ENCODE assay signal across 25 mouse cellular contexts in the genomic region with DNA sequence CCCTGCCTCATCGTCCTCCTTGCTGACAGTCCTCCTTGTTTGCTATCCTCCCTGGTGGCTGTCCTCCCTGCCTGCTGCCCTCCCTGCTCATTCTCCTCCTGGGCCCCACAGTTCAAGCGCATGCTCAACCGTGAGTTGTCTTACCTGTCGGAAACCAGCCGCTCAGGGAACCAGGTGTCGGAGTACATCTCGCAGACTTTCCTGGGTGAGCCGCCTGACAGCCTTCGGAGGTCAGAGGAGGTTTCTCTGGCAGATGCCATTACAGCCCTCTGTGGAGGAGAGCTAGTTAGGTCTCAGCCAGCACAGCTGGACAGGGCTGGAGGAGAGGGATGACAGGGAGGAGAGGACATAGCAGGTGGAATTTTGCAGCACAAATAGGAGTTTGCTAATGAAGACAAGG. TPM values are rescaled to one million over a fixed set of nuclear protein-coding genes. Genes with fewer than 3 reads are reported as not detected.
A peak's percentile ranks its signal among the peaks of the same experiment; 100 is the strongest.
DNase-seq lines count a peak whose midpoint lies in the region; ATAC-seq and TF ChIP-seq lines count a peak whose summit lies in the region.
"Had no signal": no experiment of that assay in that cellular context is flagged by ENCODE, and none has a peak within 500 bp of the region (broad histone marks: within the 10 kb centered on the region; RNA-seq: fewer than 3 reads in every experiment).

No protein-coding gene starts in this region.

- no peak for DNase-seq in gastrocnemius, adult 2 months
- no peak for DNase-seq in gastrocnemius, postnatal 4 days (ENCODE audit: low spot score in 2 of 2)
- peak; percentile 1 for DNase-seq in heart, postnatal 25 days (ENCODE audit: low spot score)
- DNase-seq in heart, adult 8-10 months (ENCODE audit: low spot score): no peak
- DNase-seq: adrenal gland, adult 8-10 months; cerebellum, adult 11 months; cerebellum, adult 8-10 months; embryo, embryonic 11 days; gastrocnemius, postnatal 14 days; heart, postnatal 4 days; kidney, adult 9 months had no signal

- peaks cover 29% of the 10 kb centered on the region for H3K4me1 ChIP-seq in megakaryocyte, embryonic 14.5 days

- no peaks in the 10 kb centered on the region for H3K36me3 ChIP-seq in megakaryocyte, embryonic 14.5 days (replicated peaks; ENCODE audit: low read length)
- H3K36me3 ChIP-seq: embryonic facial prominence, embryonic 15.5 days; forebrain, embryonic 10.5 days; heart, embryonic 12.5 days had no signal

- intact Hi-C loops in gastrocnemius, adult 2 months (cut with DNase I): no loop called here
- intact Hi-C loops in heart, postnatal 25 days (cut with DNase I): no loop called here

- no peak for ATAC-seq in megakaryocyte, adult 5-6 weeks (ENCODE audit: poor library complexity, severe bottlenecking)
- ATAC-seq: intestine, embryonic 16.5 days had no signal

- no peak for TF ChIP-seq CTCF in gastrocnemius, adult 2 months (IDR thresholded peaks at IDR 0.05)

- H3K27ac ChIP-seq in gastrocnemius, adult 2 months: no peak overlapping the region
- H3K27ac ChIP-seq: embryonic facial prominence, embryonic 15.5 days; forebrain, embryonic 10.5 days; hindbrain, embryonic 14.5 days had no signal

- H3K27me3 ChIP-seq in megakaryocyte, embryonic 14.5 days (replicated peaks): peaks cover 88% of the 10 kb centered on the region

- H3K4me3 ChIP-seq in gastrocnemius, adult 2 months: 0 out of 2 replicates have a peak overlapping the region, but pooled peaks have one; percentile 7
- H3K4me3 ChIP-seq in megakaryocyte, embryonic 14.5 days (replicated peaks): peak overlapping the region; percentile 42
- H3K4me3 ChIP-seq: embryonic facial prominence, embryonic 15.5 days; erythroblast, embryonic 14.5 days; forebrain, embryonic 10.5 days; heart, embryonic 12.5 days had no signal

- H3K9me3 ChIP-seq in megakaryocyte, embryonic 14.5 days: no peaks in the 10 kb centered on the region
- H3K9me3 ChIP-seq: embryonic facial prominence, embryonic 15.5 days; forebrain, embryonic 10.5 days; heart, embryonic 12.5 days had no signal

RNA-seq across cellular contexts. Expression of a gene that starts 7.8 kb away (rescaled TPM):
- total RNA-seq in gastrocnemius, adult 2 months (2021): 10 to 100 TPM; 31.9 to 39.8 TPM
- 10 to 100 TPM; 41.0 to 44.4 TPM for total RNA-seq in gastrocnemius, postnatal 4 days (2021)
- 10 to 100 TPM; 49.7 to 57.6 TPM for total RNA-seq in heart, postnatal 25 days (2021)
- total RNA-seq in heart, adult 8-10 months (2022): 10 to 100 TPM; 46.3 to 60.7 (median 50.6) TPM
- 7.8 and 38.4 TPM in 2 replicates for polyA plus RNA-seq in megakaryocyte, embryonic 14.5 days (2012; ENCODE audit: insufficient read depth, low replicate concordance)
- 3.3 and 5.8 TPM in 2 replicates for total RNA-seq in megakaryocyte, adult 5-6 weeks (2015)
- 2.1 and 5.1 TPM in 2 replicates for total RNA-seq in megakaryocyte, adult 5-6 weeks (2017)

RNA-seq across cellular contexts. Expression of a gene that starts 14.1 kb away (rescaled TPM):
- total RNA-seq in gastrocnemius, adult 2 months (2021): 10 to 100 TPM; 21.0 to 22.8 TPM
- 10 to 100 TPM; 27.0 to 27.4 TPM for total RNA-seq in gastrocnemius, postnatal 4 days (2021)
- total RNA-seq in heart, postnatal 25 days (2021): 10 to 100 TPM; 26.7 to 28.0 TPM
- total RNA-seq in heart, adult 8-10 months (2022): 10 to 100 TPM; 23.2 to 32.5 (median 27.7) TPM
- 99.7 and 186 TPM in 2 replicates for polyA plus RNA-seq in megakaryocyte, embryonic 14.5 days (2012; ENCODE audit: insufficient read depth, low replicate concordance)
- total RNA-seq in megakaryocyte, adult 5-6 weeks (2015): 34.4 and 44.7 TPM in 2 replicates
- 8.4 and 15.9 TPM in 2 replicates for total RNA-seq in megakaryocyte, adult 5-6 weeks (2017)

RNA-seq across cellular contexts. Expression of a gene that starts 23.2 kb away (rescaled TPM):
- 1 to 10 TPM; 2.4 to 3.0 TPM for total RNA-seq in gastrocnemius, adult 2 months (2021)
- 1 to 10 TPM; 1.4 to 1.5 TPM for total RNA-seq in gastrocnemius, postnatal 4 days (2021)
- total RNA-seq in heart, postnatal 25 days (2021): 1 to 10 TPM; 2.5 to 3.7 TPM
- 1 to 10 TPM; 1.8 to 3.7 (median 2.4) TPM for total RNA-seq in heart, adult 8-10 months (2022)
- polyA plus RNA-seq in megakaryocyte, embryonic 14.5 days (2012; ENCODE audit: insufficient read depth, low replicate concordance): 0.03 TPM in 1 of 2 replicates, not detected in the other
- not detected in 2 replicates for total RNA-seq in megakaryocyte, adult 5-6 weeks (2015)
- not detected in 2 replicates for total RNA-seq in megakaryocyte, adult 5-6 weeks (2017)
- total RNA-seq: granulocyte monocyte progenitor cell, adult 5-6 weeks had no signal
- polyA plus RNA-seq: erythroblast, embryonic 14.5 days had no signal

RNA-seq across cellular contexts. Expression of a gene that starts 28.3 kb away (rescaled TPM):
- not detected for total RNA-seq in gastrocnemius, adult 2 months (2021)
- not detected for total RNA-seq in gastrocnemius, postnatal 4 days (2021)
- not detected for total RNA-seq in heart, postnatal 25 days (2021)
- not detected for total RNA-seq in heart, adult 8-10 months (2022)
- polyA plus RNA-seq in megakaryocyte, embryonic 14.5 days (2012; ENCODE audit: insufficient read depth, low replicate concordance): 0.26 TPM in 1 of 2 replicates, not detected in the other
- not detected in 2 replicates for total RNA-seq in megakaryocyte, adult 5-6 weeks (2015)
- not detected in 2 replicates for total RNA-seq in megakaryocyte, adult 5-6 weeks (2017)
- total RNA-seq: adrenal gland, adult 8-10 months; adrenal gland, postnatal 4 days; common myeloid progenitor, adult 5-6 weeks; gastrocnemius, postnatal 14 days; granulocyte monocyte progenitor cell, adult 5-6 weeks; heart, postnatal 4 days had no signal
- polyA plus RNA-seq: brain, embryonic 14.5 days; embryonic facial prominence, embryonic 11.5 days; embryonic facial prominence, embryonic 15.5 days; erythroblast, embryonic 14.5 days; forebrain, embryonic 10.5 days; heart, embryonic 12.5 days; heart, embryonic 16.5 days; hindbrain, embryonic 14.5 days had no signal

RNA-seq across cellular contexts. Expression of a gene that starts 29.8 kb away (rescaled TPM):
- 10 to 100 TPM; 13.9 to 16.2 TPM for total RNA-seq in gastrocnemius, adult 2 months (2021)
- 10 to 100 TPM; 65.2 to 73.0 TPM for total RNA-seq in gastrocnemius, postnatal 4 days (2021)
- 10 to 100 TPM; 21.8 to 25.5 TPM for total RNA-seq in heart, postnatal 25 days (2021)
- total RNA-seq in heart, adult 8-10 months (2022): 10 to 100 TPM; 19.3 to 24.1 (median 22.2) TPM
- polyA plus RNA-seq in megakaryocyte, embryonic 14.5 days (2012; ENCODE audit: insufficient read depth, low replicate concordance): 51.5 and 59.4 TPM in 2 replicates
- total RNA-seq in megakaryocyte, adult 5-6 weeks (2015): 4.6 and 5.0 TPM in 2 replicates
- total RNA-seq in megakaryocyte, adult 5-6 weeks (2017): 14.7 and 14.9 TPM in 2 replicates

Comparison
In these comparisons a context has a peak if more than half of its experiments do, and no peak if none do; other contexts are left out.
1. RNA of a gene that starts 7.8 kb away (total RNA-seq): 49.7 to 57.6 TPM in heart, postnatal 25 days, 46.3 to 60.7 TPM in heart, adult 8-10 months, 41.0 to 44.4 TPM in gastrocnemius, postnatal 4 days and 31.9 to 39.8 TPM in gastrocnemius, adult 2 months; 2.1 to 5.8 TPM in megakaryocyte, adult 5-6 weeks; every median in the first group is over 4 times any median in the second.